Mouse (Mus musculus): ENCODE results near the gene Med25. TPM values are rescaled to one million over a fixed set of nuclear protein-coding genes. Genes with fewer than 3 reads are reported as not detected.

Med25 gene
- polyA plus RNA-seq, 1 experiment from 2014 or later = 72.5 TPM

GRCm38 (mm10) chr7:44869697-44870528, 22.6 kb downstream of the Med25 start, which contains the start of gene Ptov1:
TSS of gene Ptov1 (minus strand) at chr7:44869788.
- WGBS = 10% methylated on average over 29 of the region's 29 CpGs
- H3K4me1 ChIP-seq (replicated peaks; ENCODE audit: control insufficient read depth, insufficient read depth, low read length) = peaks cover 36% of the 10 kb centered on the region

DNA sequence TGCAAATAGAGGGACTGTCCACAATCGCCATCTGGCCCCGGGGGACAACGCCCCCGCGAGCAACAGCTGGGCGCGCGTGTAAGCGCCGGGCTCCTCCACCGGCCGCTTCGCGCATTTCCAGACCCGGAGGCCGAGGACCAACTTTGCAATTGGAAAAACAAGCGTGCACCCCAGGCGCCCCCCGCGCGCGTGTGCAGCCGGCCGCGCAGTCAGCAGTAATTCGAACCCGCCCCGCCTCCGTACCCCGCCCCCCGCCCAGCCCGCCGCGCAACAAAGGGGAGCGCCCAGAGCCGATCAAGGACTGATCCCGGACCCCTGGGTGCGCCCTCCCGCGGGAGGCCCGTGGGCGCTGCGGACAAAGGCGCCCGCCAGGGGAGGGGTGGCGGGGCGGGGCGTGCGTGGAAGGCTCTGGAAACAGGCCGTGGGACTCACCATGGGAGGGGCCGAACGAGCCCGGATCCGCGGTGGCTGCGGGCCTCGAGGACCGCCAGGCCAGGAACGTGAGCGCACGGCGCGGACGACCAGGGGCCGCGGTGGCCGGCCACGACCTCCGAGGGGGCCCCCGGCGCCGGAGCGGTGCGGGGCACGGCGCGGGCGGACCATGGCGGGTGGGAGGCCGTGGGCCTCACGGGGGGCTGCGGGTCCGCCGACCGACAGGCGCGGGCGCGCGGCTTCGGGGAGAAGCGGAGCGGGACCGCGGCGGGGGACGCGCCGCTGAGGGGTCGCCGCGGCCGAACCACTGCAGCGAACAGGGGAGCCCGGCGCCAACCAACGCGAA, 23.4 kb downstream of the Med25 start:
- Histone ChIP-seq H3K27ac (ENCODE audit: low read depth, low read length) (peak overlapping the region; percentile 99), H3K9ac (ENCODE audit: low read depth, low read length) (peak overlapping the region; percentile 97), H3K9me3 (ENCODE audit: control insufficient read depth, low read length) (no peaks in the 10 kb centered on the region), H3K4me1 (replicated peaks; ENCODE audit: control insufficient read depth, insufficient read depth, low read length) (peaks cover 36% of the 10 kb centered on the region), H3K27me3 (replicated peaks; ENCODE audit: control insufficient read depth, insufficient read depth, low read length) (no peaks in the 10 kb centered on the region), H3K4me2 (peak overlapping the region; percentile 91), H3K4me3 (ENCODE audit: low read depth, low read length) (peak overlapping the region; percentile 94), H3K36me3 (ENCODE audit: control insufficient read depth, insufficient read depth, low read length) (peaks cover 17% of the 10 kb centered on the region)
- ATAC-seq (replicated peaks; ENCODE audit: low FRiP score) (peak; percentile 49), DNase-seq (ENCODE audit: low spot score) (peak; percentile 76)
- WGBS = under 1% methylated on average over 102 of the region's 108 CpGs

More at GRCm38 (mm10) chr7:44869697-44870528, 22.6 kb downstream of the Med25 start, which contains the start of gene Ptov1:
- DNase-seq (ENCODE audit: low spot score) (peak; percentile 87), ATAC-seq (replicated peaks; ENCODE audit: low FRiP score) (peak; percentile 87)
- peak within 1 kb of the TSS; percentile 99 for H3K27ac ChIP-seq (ENCODE audit: low read depth, low read length)
- no peaks in the 10 kb centered on the region for H3K27me3 ChIP-seq (replicated peaks; ENCODE audit: control insufficient read depth, insufficient read depth, low read length)
- H3K36me3 ChIP-seq (ENCODE audit: control insufficient read depth, insufficient read depth, low read length) = peaks cover 9% of the 10 kb centered on the region; the same call in 1 of the 2 replicates
- H3K9me3 ChIP-seq (ENCODE audit: control insufficient read depth, low read length) = no peaks in the 10 kb centered on the region
- peak within 1 kb of the TSS; percentile 97 for H3K9ac ChIP-seq (ENCODE audit: low read depth, low read length)
- peak within 1 kb of the TSS; percentile 94 for H3K4me3 ChIP-seq (ENCODE audit: low read depth, low read length)
- H3K4me2 ChIP-seq = peak within 1 kb of the TSS; percentile 91

DNA sequence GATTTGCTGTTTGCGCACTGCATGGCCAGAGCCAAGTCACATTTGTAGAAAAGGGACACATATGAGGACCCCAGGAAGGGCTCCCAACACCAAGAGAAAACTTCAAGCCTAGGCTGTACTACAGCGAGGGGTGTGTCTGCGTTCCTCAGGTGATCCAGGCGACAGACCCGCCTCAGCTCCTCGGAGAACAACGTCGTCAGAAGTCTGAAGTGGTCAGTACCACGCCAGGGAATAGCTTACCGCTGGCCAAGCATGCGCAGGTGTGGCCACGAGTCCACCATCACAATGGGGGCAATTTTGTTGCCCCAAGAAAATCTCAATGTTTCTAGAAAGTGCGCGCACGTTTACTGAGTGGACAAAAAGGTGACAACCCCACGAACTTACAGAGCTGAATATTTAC, 24.0 kb downstream of the Med25 start:
- WGBS = 14% methylated on average over 16 of the region's 16 CpGs
- ATAC-seq (replicated peaks; ENCODE audit: low FRiP score) = no peak
- H3K4me3 ChIP-seq (ENCODE audit: low read depth, low read length) = peak overlapping the region; percentile 94
- no peaks in the 10 kb centered on the region for H3K9me3 ChIP-seq (ENCODE audit: control insufficient read depth, low read length)
- no peak for DNase-seq (ENCODE audit: low spot score)
- peak overlapping the region; percentile 91 for H3K4me2 ChIP-seq
- H3K27me3 ChIP-seq (replicated peaks; ENCODE audit: control insufficient read depth, insufficient read depth, low read length) = no peaks in the 10 kb centered on the region
- H3K4me1 ChIP-seq (replicated peaks; ENCODE audit: control insufficient read depth, insufficient read depth, low read length) = peaks cover 36% of the 10 kb centered on the region
- peak overlapping the region; percentile 97 for H3K9ac ChIP-seq (ENCODE audit: low read depth, low read length)
- H3K36me3 ChIP-seq (ENCODE audit: control insufficient read depth, insufficient read depth, low read length) = peaks cover 24% of the 10 kb centered on the region
- H3K27ac ChIP-seq (ENCODE audit: low read depth, low read length) = peak overlapping the region; percentile 99; the same call in 1 of the 2 replicates

DNA sequence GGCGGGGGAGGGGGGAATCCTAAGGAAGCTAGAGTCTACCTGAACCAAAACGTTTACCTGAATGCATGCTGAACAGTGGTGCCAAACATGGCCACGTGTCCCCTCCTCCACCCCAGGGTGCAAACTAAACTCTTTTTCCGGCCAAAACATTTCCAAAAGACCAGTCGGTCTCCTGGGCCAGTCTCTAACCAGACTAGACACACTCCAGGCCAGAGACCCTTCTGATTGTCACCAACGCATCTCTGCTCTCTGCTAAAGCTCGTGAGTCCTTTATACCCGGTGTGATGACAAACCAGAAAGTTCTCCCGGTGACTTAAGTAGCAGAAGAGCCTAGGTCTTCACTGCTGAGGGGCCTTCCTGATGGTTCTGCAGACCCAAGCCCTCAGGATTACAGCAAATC, 24.7 kb downstream of the Med25 start:
- ATAC-seq (replicated peaks; ENCODE audit: low FRiP score) (no peak), DNase-seq (ENCODE audit: low spot score) (no peak)
- no peaks in the 10 kb centered on the region for H3K27me3 ChIP-seq (replicated peaks; ENCODE audit: control insufficient read depth, insufficient read depth, low read length)
- 66% methylated on average over 9 of the region's 9 CpGs for WGBS
- peaks cover 36% of the 10 kb centered on the region for H3K4me1 ChIP-seq (replicated peaks; ENCODE audit: control insufficient read depth, insufficient read depth, low read length)
- no peaks in the 10 kb centered on the region for H3K9me3 ChIP-seq (ENCODE audit: control insufficient read depth, low read length)
- 0 out of 2 replicates have a peak overlapping the region, but pooled peaks have one; percentile 97 for H3K9ac ChIP-seq (ENCODE audit: low read depth, low read length)
- H3K4me3 ChIP-seq (ENCODE audit: low read depth, low read length) = peak overlapping the region; percentile 94
- H3K36me3 ChIP-seq (ENCODE audit: control insufficient read depth, insufficient read depth, low read length) = peaks cover 30% of the 10 kb centered on the region
- no peak overlapping the region for H3K27ac ChIP-seq (ENCODE audit: low read depth, low read length)
- peak overlapping the region; percentile 91 for H3K4me2 ChIP-seq

DNA sequence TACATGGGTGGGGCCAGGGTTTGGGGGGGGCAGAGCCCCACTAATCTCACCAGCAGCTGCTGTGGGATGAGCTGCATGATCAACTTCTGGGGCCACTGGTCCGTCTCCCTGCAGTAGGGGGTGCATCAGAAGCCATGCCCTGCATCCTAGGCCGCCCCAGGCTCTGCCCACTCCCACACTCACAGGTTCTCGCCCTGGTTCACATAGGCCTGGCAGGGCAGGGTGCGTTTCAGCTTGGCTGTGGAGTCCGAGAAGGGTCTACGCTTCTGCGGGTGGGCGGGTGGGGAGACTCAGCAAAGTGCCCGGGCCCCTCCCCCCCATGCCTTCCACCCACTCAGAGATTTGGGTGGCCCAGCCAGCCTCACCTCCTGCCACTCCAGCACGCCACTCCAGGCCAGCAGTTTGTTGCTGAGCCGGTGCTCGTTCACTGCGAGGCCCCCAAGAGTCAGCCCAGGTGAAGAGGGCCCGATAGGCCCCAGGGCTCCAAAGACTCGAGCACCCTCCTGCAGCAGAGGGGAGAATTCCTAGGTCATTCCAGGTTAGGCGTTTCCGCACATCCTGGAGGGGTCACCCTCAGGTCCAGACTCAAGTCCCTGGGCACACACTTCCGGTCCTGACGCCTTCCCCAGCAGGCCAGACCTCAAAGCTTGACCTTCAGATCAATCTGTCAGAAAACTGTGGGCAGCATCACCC, 25.4 kb downstream of the Med25 start:
- H3K4me1 ChIP-seq (replicated peaks; ENCODE audit: control insufficient read depth, insufficient read depth, low read length) = peaks cover 36% of the 10 kb centered on the region
- H3K36me3 ChIP-seq (ENCODE audit: control insufficient read depth, insufficient read depth, low read length) = peaks cover 35% of the 10 kb centered on the region
- peak overlapping the region; percentile 94 for H3K4me3 ChIP-seq (ENCODE audit: low read depth, low read length)
- 78% methylated on average over 19 of the region's 19 CpGs for WGBS
- peak overlapping the region; percentile 91 for H3K4me2 ChIP-seq
- no peak overlapping the region for H3K27ac ChIP-seq (ENCODE audit: low read depth, low read length)
- no peaks in the 10 kb centered on the region for H3K9me3 ChIP-seq (ENCODE audit: control insufficient read depth, low read length)
- no peak overlapping the region for H3K9ac ChIP-seq (ENCODE audit: low read depth, low read length)
- H3K27me3 ChIP-seq (replicated peaks; ENCODE audit: control insufficient read depth, insufficient read depth, low read length) = no peaks in the 10 kb centered on the region
- ATAC-seq (replicated peaks; ENCODE audit: low FRiP score) (no peak), DNase-seq (ENCODE audit: low spot score) (no peak)

- no peak for ATAC-seq (replicated peaks; ENCODE audit: low FRiP score)
- DNase-seq (ENCODE audit: low spot score) = no peak
- peaks cover 36% of the 10 kb centered on the region for H3K4me1 ChIP-seq (replicated peaks; ENCODE audit: control insufficient read depth, insufficient read depth, low read length)
- peaks cover 42% of the 10 kb centered on the region for H3K36me3 ChIP-seq (ENCODE audit: control insufficient read depth, insufficient read depth, low read length)
- no peak overlapping the region for H3K9ac ChIP-seq (ENCODE audit: low read depth, low read length)
- H3K27me3 ChIP-seq (replicated peaks; ENCODE audit: control insufficient read depth, insufficient read depth, low read length) = no peaks in the 10 kb centered on the region
- no peaks in the 10 kb centered on the region for H3K9me3 ChIP-seq (ENCODE audit: control insufficient read depth, low read length)
- 62% methylated on average over 15 of the region's 15 CpGs for WGBS
- peak overlapping the region; percentile 94; the same call in 1 of the 2 replicates for H3K4me3 ChIP-seq (ENCODE audit: low read depth, low read length)
- peak overlapping the region; percentile 91 for H3K4me2 ChIP-seq
- 0 out of 2 replicates have a peak overlapping the region, but pooled peaks have one; percentile 13 for H3K27ac ChIP-seq (ENCODE audit: low read depth, low read length)
Measured at GRCm38 (mm10) chr7:44866276-44867009, 26.1 kb downstream of the Med25 start.

GRCm38 (mm10) chr7:44864595-44865542, 27.6 kb downstream of the Med25 start:
- WGBS = 86% methylated on average over 24 of the region's 24 CpGs
- no peak for ATAC-seq (replicated peaks; ENCODE audit: low FRiP score)
- Histone ChIP-seq H3K9ac (ENCODE audit: low read depth, low read length) (no peak overlapping the region), H3K4me1 (replicated peaks; ENCODE audit: control insufficient read depth, insufficient read depth, low read length) (peaks cover 39% of the 10 kb centered on the region), H3K27ac (ENCODE audit: low read depth, low read length) (no peak overlapping the region), H3K4me2 (no peak overlapping the region), H3K27me3 (replicated peaks; ENCODE audit: control insufficient read depth, insufficient read depth, low read length) (no peaks in the 10 kb centered on the region), H3K9me3 (ENCODE audit: control insufficient read depth, low read length) (no peaks in the 10 kb centered on the region), H3K4me3 (ENCODE audit: low read depth, low read length) (no peak overlapping the region), H3K36me3 (ENCODE audit: control insufficient read depth, insufficient read depth, low read length) (peaks cover 44% of the 10 kb centered on the region)
- DNase-seq (ENCODE audit: low spot score) = no peak
